ENCODE assay signal across 8 mouse cellular contexts in genomic region chr8:89271381-89272355, GRCm38 (mm10).
DNase-seq lines count a peak whose midpoint lies in the region; ATAC-seq lines count a peak whose summit lies in the region.

No protein-coding gene starts in this region.

- peak overlapping the region; percentile 51 for H3K4me3 ChIP-seq in hindbrain, embryonic 10.5 days
- H3K4me3 ChIP-seq in midbrain, embryonic 13.5 days (replicated peaks), result peak overlapping the region; percentile 34

- 3% methylated on average over 22 of the region's 22 CpGs for WGBS in hindbrain, embryonic 10.5 days
- 3% methylated on average over 22 of the region's 22 CpGs for WGBS in midbrain, embryonic 13.5 days

- no peaks in the 10 kb centered on the region for H3K9me3 ChIP-seq in hindbrain, embryonic 10.5 days
- H3K9me3 ChIP-seq in midbrain, embryonic 13.5 days, result no peaks in the 10 kb centered on the region

- intact Hi-C loops in gastrocnemius, postnatal 36 days (cut with DNase I), result no loop called here

- 0 out of 2 replicates have a peak overlapping the region, but pooled peaks have one; percentile 20 for H3K9ac ChIP-seq in midbrain, embryonic 13.5 days (replicated peaks)

- peaks cover 43% of the 10 kb centered on the region for H3K27me3 ChIP-seq in hindbrain, embryonic 10.5 days (ENCODE audit: insufficient read depth, poor library complexity, severe bottlenecking)
- H3K27me3 ChIP-seq in midbrain, embryonic 13.5 days, result peaks cover 6% of the 10 kb centered on the region; the same call in 1 of the 2 replicates

- H3K4me1 ChIP-seq in hindbrain, embryonic 10.5 days (replicated peaks), result peaks cover 41% of the 10 kb centered on the region
- peaks cover 29% of the 10 kb centered on the region for H3K4me1 ChIP-seq in midbrain, embryonic 13.5 days (replicated peaks)

- H3K4me2 ChIP-seq in midbrain, embryonic 13.5 days (replicated peaks), result peak overlapping the region; percentile 57

- DNase-seq in kidney, postnatal 4 days, result peak; percentile 38 to 58
- DNase-seq in kidney, postnatal 25 days, result no peak
- peak; percentile 7 for DNase-seq in cerebellum, adult 9-11 months
- peak; percentile 65 for DNase-seq in hindbrain, embryonic 10.5 days (ENCODE audit: low spot score)
- no peak for DNase-seq in gastrocnemius, postnatal 36 days
- no peak for DNase-seq in adrenal gland, postnatal 14 days

- H3K36me3 ChIP-seq in hindbrain, embryonic 10.5 days, result no peaks in the 10 kb centered on the region
- no peaks in the 10 kb centered on the region for H3K36me3 ChIP-seq in midbrain, embryonic 13.5 days

- ATAC-seq in midbrain, embryonic 13.5 days, result peak; percentile 94
- ATAC-seq in monocyte, adult 5-6 weeks (replicated peaks; ENCODE audit: insufficient number of reproducible peaks, low FRiP score, low TSS enrichment, poor library complexity, severe bottlenecking), result no peak

- peak overlapping the region; percentile 87 for H3K27ac ChIP-seq in hindbrain, embryonic 10.5 days
- peak overlapping the region; percentile 70 for H3K27ac ChIP-seq in midbrain, embryonic 13.5 days

Comparison
In these comparisons a context has a peak if more than half of its experiments do, and no peak if none do; other contexts are left out.
1. DNase-seq: peak in kidney, postnatal 4 days (2 of 2), cerebellum, adult 9-11 months (single experiment) and hindbrain, embryonic 10.5 days (single experiment); none in kidney, postnatal 25 days (0 of 2), gastrocnemius, postnatal 36 days (0 of 2) and adrenal gland, postnatal 14 days (single experiment).